Mouse (Mus musculus): ENCODE results near the gene Rin2. TPM values are rescaled to one million over a fixed set of nuclear protein-coding genes. Genes with fewer than 3 reads are reported as not detected.

The Rin2 gene
- polyA plus RNA-seq, 1 experiment from 2014 or later = 15.5 TPM

DNA sequence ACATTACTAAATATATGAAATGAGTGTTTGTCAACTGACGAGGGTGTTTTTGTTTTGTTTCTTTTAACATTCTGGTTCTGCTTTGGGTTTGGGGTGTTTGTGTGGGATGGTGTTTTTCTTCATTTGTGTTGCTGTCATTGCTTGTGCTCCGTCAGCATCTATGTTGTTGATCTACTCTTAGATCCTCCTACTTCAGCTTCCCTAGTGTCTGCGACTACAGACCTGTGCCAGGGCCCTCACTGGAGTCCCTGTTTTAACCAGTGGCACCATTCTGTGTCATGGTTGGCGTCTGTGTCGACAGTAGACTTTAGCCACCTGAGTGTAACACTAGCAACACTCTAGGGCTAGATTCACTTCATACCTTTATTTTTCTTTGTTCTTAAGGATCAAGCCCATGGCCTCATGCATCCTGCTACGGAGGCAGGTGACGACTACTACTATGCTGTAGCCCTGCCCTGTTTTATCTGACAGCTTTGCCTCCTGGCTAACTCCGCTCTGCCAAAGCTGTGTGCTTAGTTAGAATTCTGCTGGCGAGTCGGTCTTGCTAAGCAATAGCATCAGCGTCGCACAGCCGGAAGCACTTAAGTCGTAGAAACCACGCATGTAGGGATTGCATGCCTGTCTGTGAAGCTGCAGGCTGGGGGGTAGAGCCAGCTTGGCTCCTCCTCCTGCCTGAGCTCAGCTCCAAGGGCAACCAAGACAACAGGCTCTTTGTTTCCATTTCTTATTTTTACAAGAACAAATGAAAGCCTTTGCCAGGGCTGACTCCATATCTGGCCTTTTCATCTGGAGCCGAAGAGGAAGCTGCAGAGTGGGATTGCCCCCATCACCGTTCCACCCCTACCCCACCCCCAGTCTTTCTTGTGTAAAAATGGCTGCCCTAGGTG, 157.2 kb downstream of the Rin2 start:
- Histone ChIP-seq H3K4me1 (peaks cover 23% of the 10 kb centered on the region), H3K27ac (peak overlapping the region; percentile 86), H3K9me3 (no peaks in the 10 kb centered on the region), H3K36me3 (peaks cover 7% of the 10 kb centered on the region; the same call in 1 of the 2 replicates), H3K27me3 (ENCODE audit: insufficient read depth, poor library complexity, severe bottlenecking) (no peaks in the 10 kb centered on the region), H3K4me3 (peak overlapping the region; percentile 36; the same call in 1 of the 2 replicates)
- WGBS = 39% methylated on average over 17 of the region's 17 CpGs
- DNase-seq (ENCODE audit: low spot score) = peak; percentile 84

DNA sequence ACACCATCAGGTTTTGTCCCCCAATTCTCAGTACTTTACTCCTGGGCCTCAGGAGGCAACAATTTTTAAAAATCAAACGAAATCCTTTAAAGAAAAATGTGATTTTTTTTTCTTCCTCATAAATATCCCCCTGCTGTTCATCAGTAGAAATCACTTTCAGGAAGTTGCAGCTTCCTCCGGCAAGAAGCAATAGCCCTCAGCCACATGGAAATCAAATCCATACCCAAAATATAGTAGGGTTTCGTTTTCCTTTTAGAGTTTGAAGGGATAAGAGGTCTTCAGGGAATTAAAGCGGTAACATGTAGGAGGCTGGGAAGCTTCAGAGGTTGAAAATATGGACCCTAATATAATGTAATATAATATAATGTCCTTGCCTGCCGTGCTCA, 157.8 kb downstream of the Rin2 start:
- Histone ChIP-seq H3K9me3 (no peaks in the 10 kb centered on the region), H3K4me3 (no peak overlapping the region), H3K4me1 (peaks cover 23% of the 10 kb centered on the region), H3K36me3 (peaks cover 7% of the 10 kb centered on the region; the same call in 1 of the 2 replicates), H3K27me3 (ENCODE audit: insufficient read depth, poor library complexity, severe bottlenecking) (no peaks in the 10 kb centered on the region), H3K27ac (peak overlapping the region; percentile 86)
- 72% methylated on average over 5 of the region's 5 CpGs for WGBS
- DNase-seq (ENCODE audit: low spot score) = no peak

DNA sequence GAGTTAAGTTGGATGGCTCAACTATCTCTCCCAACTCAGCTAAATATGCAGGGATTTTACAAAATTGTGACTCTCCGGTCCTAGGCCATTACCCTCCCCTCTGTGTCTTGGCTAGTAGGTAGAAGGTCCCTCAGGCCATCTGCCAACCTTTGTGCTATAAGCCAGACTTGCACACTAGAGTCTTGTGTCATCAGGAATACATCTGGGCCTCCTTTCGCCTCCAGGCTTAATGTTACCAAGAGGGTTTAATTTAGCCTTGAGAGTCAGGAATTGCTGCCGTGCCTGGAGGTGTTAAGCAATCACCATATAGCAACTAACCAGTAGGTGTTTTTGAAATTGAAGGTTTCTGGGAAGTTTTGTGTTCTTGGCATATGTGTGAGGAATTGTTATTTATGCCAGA, 158.3 kb downstream of the Rin2 start:
- H3K4me3 ChIP-seq = no peak overlapping the region
- H3K9me3 ChIP-seq = no peaks in the 10 kb centered on the region
- no peak for DNase-seq (ENCODE audit: low spot score)
- H3K36me3 ChIP-seq = peaks cover 7% of the 10 kb centered on the region; the same call in 1 of the 2 replicates
- H3K27me3 ChIP-seq (ENCODE audit: insufficient read depth, poor library complexity, severe bottlenecking) = no peaks in the 10 kb centered on the region
- 80% methylated on average over 3 of the region's 3 CpGs for WGBS
- H3K4me1 ChIP-seq = peaks cover 23% of the 10 kb centered on the region
- H3K27ac ChIP-seq = no peak overlapping the region; the same call in 1 of the 2 replicates

DNA sequence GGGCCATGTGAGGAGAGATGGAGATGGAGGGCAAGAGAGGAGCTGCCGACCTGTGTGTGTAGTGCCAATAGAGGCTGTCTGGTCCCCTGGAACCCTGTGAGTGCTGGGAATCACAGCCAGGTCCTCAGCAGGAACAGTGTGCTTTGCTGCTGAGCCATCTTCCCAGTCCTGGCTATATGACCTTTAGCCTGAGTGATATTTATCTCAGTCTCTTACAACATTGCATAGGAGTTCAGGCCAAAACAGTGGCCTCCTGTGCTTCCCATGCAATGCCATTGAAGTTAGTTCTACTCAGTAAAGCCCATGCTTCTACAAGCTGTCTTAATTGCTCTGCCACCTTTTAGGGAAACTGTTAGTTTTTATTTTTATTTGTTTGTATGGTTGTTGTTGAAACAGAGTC, 160.9 kb downstream of the Rin2 start:
- Histone ChIP-seq H3K27ac (no peak overlapping the region), H3K36me3 (peaks cover 5% of the 10 kb centered on the region; the same call in 1 of the 2 replicates), H3K4me3 (no peak overlapping the region), H3K27me3 (ENCODE audit: insufficient read depth, poor library complexity, severe bottlenecking) (no peaks in the 10 kb centered on the region), H3K4me1 (peaks cover 23% of the 10 kb centered on the region), H3K9me3 (no peaks in the 10 kb centered on the region)
- 71% methylated on average over 1 of the region's 1 CpGs for WGBS
- no peak for DNase-seq (ENCODE audit: low spot score)

DNA sequence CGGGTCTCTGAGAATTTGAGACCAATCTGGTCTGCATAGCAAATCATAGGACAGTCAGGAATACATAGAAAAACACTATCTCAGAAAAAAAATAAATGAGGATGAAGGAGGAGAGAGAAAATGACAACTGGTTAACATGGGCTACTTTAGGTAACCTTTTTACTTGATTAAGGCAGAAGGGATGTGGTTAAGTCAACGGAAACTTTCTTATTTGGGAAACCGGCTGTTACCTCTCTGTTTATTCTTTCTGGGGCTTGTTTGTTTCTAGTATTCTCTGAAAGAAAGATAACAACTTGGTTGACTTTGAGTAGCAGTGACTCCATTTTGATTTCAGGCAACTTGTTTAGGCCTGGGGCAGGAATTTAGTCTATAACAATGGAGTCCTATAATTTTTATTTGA, 163.7 kb downstream of the Rin2 start:
- no peaks in the 10 kb centered on the region for H3K4me1 ChIP-seq
- 88% methylated on average over 3 of the region's 3 CpGs for WGBS
- DNase-seq (ENCODE audit: low spot score) = no peak
- no peaks in the 10 kb centered on the region for H3K27me3 ChIP-seq (ENCODE audit: insufficient read depth, poor library complexity, severe bottlenecking)
- no peaks in the 10 kb centered on the region for H3K9me3 ChIP-seq
- no peak overlapping the region for H3K27ac ChIP-seq
- H3K36me3 ChIP-seq = peaks cover 5% of the 10 kb centered on the region; the same call in 1 of the 2 replicates
- H3K4me3 ChIP-seq = no peak overlapping the region

DNA sequence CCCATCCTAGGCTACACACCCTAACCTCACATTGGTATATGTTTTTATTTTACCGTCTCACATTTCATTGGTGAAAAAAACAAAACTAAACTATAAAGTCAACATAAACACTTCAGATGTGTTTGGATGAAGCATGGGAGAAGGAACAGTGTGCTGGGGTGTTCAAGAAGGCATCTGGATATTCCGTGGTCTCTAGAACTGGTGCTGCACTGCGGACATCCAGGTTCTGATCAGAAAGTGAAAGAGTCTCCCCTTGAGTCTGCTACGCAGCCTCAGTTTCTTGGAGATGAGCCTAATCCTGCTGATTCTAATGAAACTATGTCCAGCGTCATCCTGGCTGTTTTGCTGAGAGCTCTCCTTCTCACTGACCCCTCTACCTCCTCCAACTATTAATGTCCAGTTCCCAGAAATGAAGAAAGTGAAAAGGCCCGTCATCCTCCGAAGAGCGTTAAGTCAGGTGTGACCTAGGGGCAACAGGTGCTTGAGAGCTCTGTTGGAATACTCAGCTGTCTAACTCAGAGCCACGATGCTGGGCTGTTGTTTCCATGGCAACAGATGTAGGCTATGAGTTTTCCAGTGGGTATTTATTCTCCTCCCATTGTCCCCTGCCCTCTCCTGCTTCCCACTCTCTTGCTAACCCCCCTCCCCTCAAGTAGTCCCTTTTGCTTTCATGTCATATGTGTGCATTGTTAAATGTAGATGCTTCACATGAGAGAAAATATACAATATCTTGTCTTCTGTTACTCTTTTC, 164.7 kb downstream of the Rin2 start:
- WGBS = 88% methylated on average over 9 of the region's 9 CpGs
- peaks cover under 1% of the 10 kb centered on the region; the same call in 1 of the 2 replicates for H3K36me3 ChIP-seq
- no peak overlapping the region for H3K27ac ChIP-seq
- DNase-seq (ENCODE audit: low spot score) = no peak
- H3K4me1 ChIP-seq = no peaks in the 10 kb centered on the region
- H3K27me3 ChIP-seq (ENCODE audit: insufficient read depth, poor library complexity, severe bottlenecking) = no peaks in the 10 kb centered on the region
- no peak overlapping the region for H3K4me3 ChIP-seq
- H3K9me3 ChIP-seq = no peaks in the 10 kb centered on the region

DNA sequence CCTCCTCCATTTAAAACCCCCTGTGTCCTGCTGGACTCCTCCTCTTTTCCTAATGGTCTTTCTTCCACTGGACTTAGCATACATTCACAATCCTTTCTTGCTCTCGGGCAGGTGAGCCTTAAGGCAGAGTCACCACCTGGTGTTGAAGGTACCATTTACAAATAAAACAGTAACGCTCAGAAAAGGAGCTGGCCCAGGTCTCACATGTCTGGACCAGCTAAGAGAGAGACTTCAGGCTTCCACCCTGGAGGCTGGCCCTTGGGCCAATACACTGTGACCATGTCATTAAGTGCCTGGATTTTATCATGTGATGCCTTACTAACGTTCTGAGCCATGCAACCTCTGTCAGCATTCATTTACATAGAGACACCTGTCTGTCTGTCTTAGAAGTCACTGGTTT, 165.3 kb downstream of the Rin2 start:
- DNase-seq (ENCODE audit: low spot score) = no peak
- Histone ChIP-seq H3K9me3 (no peaks in the 10 kb centered on the region), H3K4me3 (no peak overlapping the region), H3K27me3 (ENCODE audit: insufficient read depth, poor library complexity, severe bottlenecking) (no peaks in the 10 kb centered on the region), H3K4me1 (no peaks in the 10 kb centered on the region), H3K36me3 (peaks cover 4% of the 10 kb centered on the region; the same call in 1 of the 2 replicates), H3K27ac (no peak overlapping the region)
- WGBS = 74% methylated on average over 3 of the region's 3 CpGs

DNA sequence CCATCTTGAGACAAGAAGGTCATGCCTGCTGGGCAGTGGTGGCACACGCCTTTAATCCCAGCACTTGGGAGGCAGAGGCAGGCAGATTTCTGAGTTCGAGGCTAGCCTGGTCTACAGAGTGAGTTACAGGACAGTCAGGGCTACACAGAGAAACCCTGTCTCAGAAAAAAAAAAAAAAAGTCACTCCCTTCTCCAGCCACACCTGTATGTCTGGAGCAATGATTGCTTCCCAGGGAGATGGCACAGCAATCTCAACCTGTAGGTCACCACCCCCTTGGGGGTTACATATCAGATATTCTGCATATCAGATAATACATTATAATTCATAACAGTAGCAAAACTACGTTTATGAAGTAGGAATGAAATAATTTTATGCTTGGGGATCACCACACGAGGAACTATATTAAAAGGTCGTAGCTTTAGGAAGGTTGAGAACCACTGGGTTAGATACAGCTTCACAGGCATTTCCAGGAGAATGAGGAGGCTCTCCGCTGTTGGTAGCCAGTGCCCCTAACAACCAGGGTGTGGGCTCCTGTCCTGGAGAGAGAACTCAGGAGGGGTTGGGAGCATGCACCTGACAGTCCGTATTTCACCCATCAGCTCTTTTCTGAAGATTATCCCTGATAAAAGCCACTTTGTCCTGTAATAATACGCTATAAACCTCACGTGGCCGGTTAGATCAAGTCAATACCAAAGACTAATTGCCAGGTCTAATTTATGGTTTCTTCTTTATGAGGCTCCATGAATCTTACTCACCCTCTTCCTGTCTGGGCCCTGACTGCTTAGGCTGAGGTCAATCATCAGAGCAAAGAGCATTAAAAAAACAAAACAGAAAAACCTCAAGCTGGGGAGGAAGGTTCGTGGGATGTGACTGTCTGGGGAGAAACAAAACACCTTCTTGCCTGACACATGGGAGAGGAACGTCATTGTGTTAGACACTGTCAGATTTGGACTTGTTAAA, 166.2 kb downstream of the Rin2 start:
- Histone ChIP-seq H3K4me1 (no peaks in the 10 kb centered on the region), H3K36me3 (peaks cover 5% of the 10 kb centered on the region), H3K9me3 (no peaks in the 10 kb centered on the region), H3K4me3 (no peak overlapping the region), H3K27me3 (ENCODE audit: insufficient read depth, poor library complexity, severe bottlenecking) (no peaks in the 10 kb centered on the region), H3K27ac (no peak overlapping the region)
- WGBS = 83% methylated on average over 12 of the region's 12 CpGs
- DNase-seq (ENCODE audit: low spot score) = no peak

DNA sequence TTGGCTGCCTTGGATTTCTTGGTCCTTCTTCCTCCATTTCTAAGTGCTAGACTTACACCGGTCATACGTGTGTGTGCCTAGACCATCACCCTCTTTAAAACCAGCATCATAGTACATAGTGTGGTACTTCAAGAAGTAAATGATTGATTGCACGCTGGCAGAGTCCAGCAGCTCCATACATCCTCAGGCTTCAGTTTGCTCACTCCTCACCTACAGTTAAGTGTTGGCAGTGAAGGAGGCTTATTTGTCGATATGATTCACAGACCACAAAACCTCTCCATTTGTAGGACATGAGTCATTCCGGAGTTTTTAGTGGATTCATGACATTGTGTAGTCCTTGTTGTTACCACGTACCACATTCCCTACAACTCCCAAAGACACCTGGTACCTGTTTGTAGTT, 168.3 kb downstream of the Rin2 start:
- H3K4me3 ChIP-seq = no peak overlapping the region
- H3K36me3 ChIP-seq = peaks cover 12% of the 10 kb centered on the region
- H3K9me3 ChIP-seq = no peaks in the 10 kb centered on the region
- no peak for DNase-seq (ENCODE audit: low spot score)
- H3K27ac ChIP-seq = no peak overlapping the region
- no peaks in the 10 kb centered on the region for H3K27me3 ChIP-seq (ENCODE audit: insufficient read depth, poor library complexity, severe bottlenecking)
- no peaks in the 10 kb centered on the region for H3K4me1 ChIP-seq
- WGBS = 88% methylated on average over 6 of the region's 6 CpGs

DNA sequence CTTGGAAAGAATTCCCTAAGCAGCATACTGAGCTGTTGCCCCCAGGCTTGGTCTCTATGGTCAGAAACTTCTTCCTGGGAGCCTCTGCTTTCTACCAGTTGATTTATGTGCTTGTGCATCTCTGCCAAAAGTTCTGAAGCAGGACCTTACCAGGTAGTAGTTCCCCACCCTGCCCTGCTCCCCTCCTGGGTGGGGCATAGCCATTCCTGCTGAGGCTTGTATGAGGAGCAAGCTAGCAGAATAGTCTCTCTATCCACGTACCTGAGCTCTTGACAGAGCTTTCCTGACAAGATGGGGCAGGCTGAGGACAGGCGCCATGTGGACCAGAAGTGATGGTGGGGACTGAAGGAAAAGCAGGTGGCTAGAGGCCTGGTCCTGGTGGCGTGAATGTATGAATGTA, 171.6 kb downstream of the Rin2 start:
- 86% methylated on average over 3 of the region's 3 CpGs for WGBS
- Histone ChIP-seq H3K4me3 (no peak overlapping the region), H3K27me3 (ENCODE audit: insufficient read depth, poor library complexity, severe bottlenecking) (no peaks in the 10 kb centered on the region), H3K36me3 (peaks cover 42% of the 10 kb centered on the region), H3K4me1 (peaks cover 9% of the 10 kb centered on the region; the same call in 1 of the 2 replicates), H3K9me3 (no peaks in the 10 kb centered on the region), H3K27ac (no peak overlapping the region)
- no peak for DNase-seq (ENCODE audit: low spot score)

DNA sequence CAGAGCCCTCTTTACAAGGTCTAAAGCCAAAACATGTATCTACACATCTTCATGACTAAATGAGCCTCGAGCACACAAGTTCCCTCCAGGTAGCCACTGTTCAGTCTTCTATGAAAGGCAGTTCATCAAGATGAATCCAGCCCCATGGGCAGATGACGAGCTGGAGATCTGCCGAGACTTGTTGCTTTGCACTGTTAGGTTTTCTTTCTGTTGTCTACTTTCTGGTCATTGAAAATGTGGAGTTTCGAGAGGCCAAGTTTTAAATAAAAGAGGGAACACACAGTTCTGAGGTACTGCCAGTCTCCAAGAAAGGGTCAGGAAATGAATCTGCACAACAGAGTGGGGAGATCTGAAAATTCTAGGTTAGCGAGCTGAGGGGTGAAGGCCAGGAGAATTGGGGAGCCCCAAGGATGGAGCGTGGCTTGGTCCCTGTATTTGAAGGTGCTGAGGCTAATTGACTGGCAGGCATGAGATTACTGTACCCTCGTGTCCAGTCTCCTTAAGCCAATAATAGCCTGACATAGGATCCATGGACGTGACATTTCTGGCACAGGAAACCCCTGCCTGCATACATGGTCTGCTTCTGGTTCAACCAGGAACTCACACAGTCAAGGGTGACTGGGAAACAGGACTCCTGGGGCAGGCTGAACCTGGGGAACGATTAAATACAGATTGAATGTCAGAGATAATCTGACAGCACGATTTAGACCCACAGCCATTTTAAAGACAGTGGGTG, 174.3 kb downstream of the Rin2 start:
- no peak for DNase-seq (ENCODE audit: low spot score)
- Histone ChIP-seq H3K36me3 (peaks cover 57% of the 10 kb centered on the region), H3K9me3 (no peaks in the 10 kb centered on the region), H3K27ac (0 out of 2 replicates have a peak overlapping the region, but pooled peaks have one; percentile 60), H3K4me3 (no peak overlapping the region), H3K27me3 (ENCODE audit: insufficient read depth, poor library complexity, severe bottlenecking) (no peaks in the 10 kb centered on the region), H3K4me1 (peaks cover 9% of the 10 kb centered on the region; the same call in 1 of the 2 replicates)
- 70% methylated on average over 10 of the region's 10 CpGs for WGBS

DNA sequence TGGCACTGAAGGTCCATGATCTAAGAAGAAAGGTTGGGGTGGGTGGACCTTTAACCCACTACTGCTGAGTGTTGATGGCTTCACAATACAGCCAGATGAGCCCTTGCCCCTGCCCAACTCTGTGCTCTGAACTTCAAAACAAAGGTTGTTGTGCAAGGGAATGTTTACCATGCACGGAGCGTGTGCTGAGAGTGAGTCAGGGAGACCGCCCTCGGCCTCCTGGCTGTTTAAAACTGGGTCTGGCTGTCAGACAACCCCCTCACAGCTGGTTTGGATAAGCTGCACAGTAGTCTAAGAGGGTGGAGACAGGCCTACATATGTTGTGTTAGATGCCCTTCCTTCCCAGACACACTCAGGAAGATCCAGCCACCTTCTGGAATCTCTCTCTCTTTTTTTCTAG, 175.8 kb downstream of the Rin2 start:
- H3K9me3 ChIP-seq = no peaks in the 10 kb centered on the region
- H3K27ac ChIP-seq = no peak overlapping the region
- peaks cover 9% of the 10 kb centered on the region; the same call in 1 of the 2 replicates for H3K4me1 ChIP-seq
- 67% methylated on average over 4 of the region's 4 CpGs for WGBS
- H3K27me3 ChIP-seq (ENCODE audit: insufficient read depth, poor library complexity, severe bottlenecking) = no peaks in the 10 kb centered on the region
- no peak overlapping the region for H3K4me3 ChIP-seq
- peaks cover 53% of the 10 kb centered on the region for H3K36me3 ChIP-seq
- no peak for DNase-seq (ENCODE audit: low spot score)
